Mouse (Mus musculus) limb, embryonic 15.5 days (tissue): ENCODE measurements around the gene Rasip1. TPM values are rescaled to one million over a fixed set of nuclear protein-coding genes. Genes with fewer than 3 reads are reported as not detected.

ENCODE experiments used
- ATAC-seq: fragments of 200-750 bp; cut with Nextera tagmentation; 2 replicates; pipeline ENCODE4 v1.8.0; 2017; ENCODE audit warnings: low read depth, moderate TSS enrichment; ENCODE audit not compliant: insufficient number of reproducible peaks, low FRiP score, low TSS enrichment
- H3K27ac ChIP-seq: fragments of 300-500 bp; sonication (generic); 2 replicates; pipeline ENCODE4 v1.5.1; 2015; ENCODE audit warnings: moderate library complexity, mild to moderate bottlenecking, inconsistent platforms
- H3K27me3 ChIP-seq: fragments of 300-500 bp; sonication (generic); 2 replicates; pipeline ENCODE4 v1.6.1; 2015; ENCODE audit warnings: inconsistent platforms
- H3K36me3 ChIP-seq: fragments of 300-500 bp; sonication (generic); 2 replicates; pipeline ENCODE4 v1.6.1; 2015; ENCODE audit warnings: inconsistent platforms
- H3K4me1 ChIP-seq: fragments of 300-500 bp; sonication (generic); 2 replicates; pipeline ENCODE4 v1.6.1; 2015; ENCODE audit warnings: inconsistent platforms
- H3K4me2 ChIP-seq: fragments of 300-500 bp; sonication (generic); 2 replicates; pipeline ENCODE4 v1.6.1; 2015; ENCODE audit warnings: mild to moderate bottlenecking, inconsistent platforms
- H3K4me3 ChIP-seq: fragments of 300-500 bp; sonication (generic); 2 replicates; pipeline ENCODE4 v1.5.1; 2015; ENCODE audit warnings: mild to moderate bottlenecking, inconsistent platforms
- H3K9ac ChIP-seq: fragments of 300-500 bp; sonication (generic); 2 replicates; pipeline ENCODE4 v1.6.1; 2015; ENCODE audit warnings: inconsistent platforms
- H3K9me3 ChIP-seq: fragments of 300-500 bp; sonication (generic); 2 replicates; pipeline ENCODE4 v1.6.1; 2016; ENCODE audit warnings: inconsistent platforms
- WGBS: fragments of 180-500 bp; shearing (Covaris S2); methylation state at CpG from one replicate; pipeline ENCODE4 v1.1.7; 2015; 5-methylcytosine and 5-hydroxymethylcytosine counted together
- polyA plus RNA-seq: library from polyadenylated mRNA; unstranded; fragments of >200 nt; fragmentation: Nextera tagmentation; extraction: Ambion mirVana; gene quantifications from 2 replicates; pipeline ENCODE4 v1.2.1, GENCODE M21; 2015

Gene Rasip1
- polyA plus RNA-seq, 1 experiment from 2014 or later, result 12.0 TPM

DNA sequence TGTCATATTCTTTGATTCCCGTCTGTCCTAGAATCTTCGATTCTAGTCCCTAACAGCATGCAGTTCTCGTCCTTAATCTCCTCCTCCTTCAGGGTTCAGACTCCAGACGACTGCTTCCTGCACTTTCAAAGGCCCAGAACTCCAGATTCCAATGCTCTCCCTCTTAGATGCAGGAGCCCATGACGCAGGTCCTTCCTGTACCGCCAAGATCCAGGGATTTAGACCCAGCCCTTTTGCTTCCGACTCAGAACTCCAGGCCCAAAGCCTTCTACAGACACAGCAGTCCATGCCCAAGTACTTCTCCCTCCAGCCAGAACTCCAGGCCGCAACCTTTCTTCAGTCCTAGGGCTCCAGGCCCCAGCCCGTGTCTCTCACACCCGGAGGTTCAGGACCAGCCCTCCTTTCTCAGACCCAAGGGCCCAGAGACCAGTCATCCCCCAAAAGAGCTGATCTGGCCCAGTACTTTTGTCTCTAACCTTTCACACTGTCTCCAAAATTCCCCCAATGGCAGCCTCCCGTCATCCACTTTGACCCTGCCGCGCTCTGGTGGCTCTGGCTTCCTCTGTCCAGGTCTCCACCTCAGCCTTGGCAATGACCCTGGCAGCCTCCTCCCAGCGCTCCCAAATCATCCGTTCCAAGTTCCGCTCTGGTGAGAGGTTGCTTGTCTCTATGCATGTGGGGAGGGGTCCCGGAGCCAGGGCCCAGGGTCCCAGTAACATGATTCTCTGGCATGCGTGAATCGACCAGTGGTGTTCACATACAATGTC is 13.1 kb downstream of the Rasip1 start:
- H3K27ac ChIP-seq, result peak overlapping the region; percentile 91
- 0 out of 2 replicates have a peak overlapping the region, but pooled peaks have one; percentile 76 for H3K4me2 ChIP-seq
- WGBS, result 73% methylated on average over 19 of the region's 19 CpGs
- H3K27me3 ChIP-seq, result no peaks in the 10 kb centered on the region
- no peaks in the 10 kb centered on the region for H3K9me3 ChIP-seq
- H3K4me1 ChIP-seq, result peaks cover 66% of the 10 kb centered on the region
- H3K9ac ChIP-seq, result 0 out of 2 replicates have a peak overlapping the region, but pooled peaks have one; percentile 7
- peaks cover 16% of the 10 kb centered on the region for H3K36me3 ChIP-seq
- peak overlapping the region; percentile 45 for H3K4me3 ChIP-seq
- no peak for ATAC-seq

DNA sequence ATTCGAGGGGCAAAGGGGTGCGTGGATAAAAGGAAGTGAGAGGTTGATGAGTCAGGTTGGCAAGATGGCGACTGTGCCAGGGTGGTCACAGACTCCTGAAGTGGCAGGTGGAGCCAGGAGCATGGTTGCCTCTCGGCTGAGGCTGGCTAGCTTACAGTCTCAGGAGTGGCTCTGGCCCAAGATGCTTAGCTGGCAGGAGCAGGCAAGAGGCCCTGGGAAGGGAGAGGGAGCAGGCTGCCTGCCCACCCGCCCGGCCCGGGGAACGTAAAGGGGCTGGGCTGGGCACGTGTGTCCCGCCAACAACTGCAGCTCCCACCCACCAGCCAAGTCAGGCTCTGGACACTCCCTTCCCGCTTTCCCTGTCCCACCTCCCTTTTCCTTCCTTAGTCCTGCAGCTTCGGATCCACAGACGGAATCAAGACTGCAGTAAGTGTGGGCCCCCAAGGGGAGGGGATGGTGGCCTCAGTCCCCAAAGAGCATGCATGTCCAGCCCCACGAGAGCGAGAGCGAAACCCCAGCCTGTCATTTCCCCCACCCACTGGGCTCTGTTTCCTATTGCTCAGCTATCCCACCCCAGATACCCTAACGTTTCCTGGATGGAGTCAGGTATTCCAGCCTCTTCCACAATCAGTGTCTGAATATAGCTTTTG is 14.2 kb downstream of the Rasip1 start:
- Histone ChIP-seq H3K27me3 (no peaks in the 10 kb centered on the region), H3K4me2 (peak overlapping the region; percentile 76), H3K9me3 (no peaks in the 10 kb centered on the region), H3K9ac (peak overlapping the region; percentile 26; the same call in 1 of the 2 replicates), H3K27ac (peak overlapping the region; percentile 91), H3K4me1 (peaks cover 64% of the 10 kb centered on the region), H3K4me3 (peak overlapping the region; percentile 45), H3K36me3 (peaks cover 11% of the 10 kb centered on the region)
- peak; percentile 47; the same call in 1 of the 2 replicates for ATAC-seq
- 39% methylated on average over 15 of the region's 17 CpGs for WGBS

DNA sequence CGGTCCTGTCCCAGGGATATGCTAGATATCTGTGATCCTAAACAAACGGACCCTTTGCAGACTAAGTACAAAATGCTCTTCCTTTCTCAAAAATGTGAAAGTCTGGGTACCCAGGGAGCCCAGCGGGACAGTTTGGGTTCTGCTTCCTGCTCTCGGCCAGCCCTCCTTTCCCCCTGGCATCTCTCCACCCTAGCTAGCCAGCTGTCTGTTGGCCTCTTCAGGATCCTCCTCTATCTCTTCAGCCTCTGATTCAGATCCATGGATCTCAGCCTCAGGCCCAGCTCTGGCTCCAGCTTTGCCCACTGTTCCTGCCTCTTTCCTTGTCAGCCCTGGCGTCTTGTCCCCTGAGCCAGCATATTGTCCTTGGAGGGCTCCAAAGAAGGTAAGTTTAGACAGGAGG is 14.8 kb downstream of the Rasip1 start:
- Histone ChIP-seq H3K9ac (peak overlapping the region; percentile 26; the same call in 1 of the 2 replicates), H3K9me3 (no peaks in the 10 kb centered on the region), H3K4me2 (peak overlapping the region; percentile 76), H3K36me3 (peaks cover 6% of the 10 kb centered on the region), H3K27ac (peak overlapping the region; percentile 91), H3K27me3 (no peaks in the 10 kb centered on the region), H3K4me1 (peaks cover 63% of the 10 kb centered on the region), H3K4me3 (peak overlapping the region; percentile 45)
- no peak for ATAC-seq
- WGBS, result 73% methylated on average over 5 of the region's 5 CpGs

DNA sequence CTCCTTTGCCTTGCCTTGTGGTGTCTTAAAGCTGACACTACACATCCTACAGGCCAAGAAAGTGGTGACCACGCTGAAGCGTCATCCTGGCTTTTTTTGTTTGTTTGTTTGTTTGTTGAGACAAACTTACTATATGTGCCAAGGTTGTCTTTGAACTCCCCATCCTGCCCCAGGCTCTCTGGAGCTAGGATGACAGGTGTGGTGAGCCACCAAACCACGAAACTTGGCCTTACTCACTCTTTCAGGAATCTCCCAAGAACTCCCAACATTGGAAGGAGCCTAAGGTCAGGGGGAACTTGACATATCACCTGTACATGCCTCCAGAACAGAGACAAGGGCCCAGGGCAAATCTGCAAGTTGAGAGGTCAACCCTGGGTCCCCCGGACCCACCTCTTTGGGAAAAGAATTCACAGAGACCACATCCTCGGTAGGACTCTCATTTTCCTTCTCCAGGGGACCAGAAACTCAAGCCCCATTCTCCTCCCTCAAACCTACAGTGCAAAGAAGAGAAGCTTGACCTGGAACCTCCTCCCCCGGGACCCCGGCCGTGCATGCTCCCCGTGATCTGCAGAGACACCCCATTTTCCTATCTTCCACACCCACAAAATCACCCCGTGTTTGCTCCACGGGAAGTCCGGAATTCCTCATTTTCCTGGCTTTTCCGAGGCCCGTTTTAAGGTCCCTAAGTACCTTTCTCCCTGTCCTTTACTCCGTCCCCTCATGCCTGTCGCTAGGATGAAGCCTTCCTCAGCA is 15.4 kb downstream of the Rasip1 start:
- peaks cover 3% of the 10 kb centered on the region; the same call in 1 of the 2 replicates for H3K36me3 ChIP-seq
- 32% methylated on average over 16 of the region's 16 CpGs for WGBS
- peak overlapping the region; percentile 91 for H3K27ac ChIP-seq
- no peaks in the 10 kb centered on the region for H3K27me3 ChIP-seq
- no peak for ATAC-seq
- H3K9me3 ChIP-seq, result no peaks in the 10 kb centered on the region
- H3K4me2 ChIP-seq, result peak overlapping the region; percentile 76
- peaks cover 62% of the 10 kb centered on the region for H3K4me1 ChIP-seq
- H3K9ac ChIP-seq, result peak overlapping the region; percentile 48
- H3K4me3 ChIP-seq, result peak overlapping the region; percentile 45

DNA sequence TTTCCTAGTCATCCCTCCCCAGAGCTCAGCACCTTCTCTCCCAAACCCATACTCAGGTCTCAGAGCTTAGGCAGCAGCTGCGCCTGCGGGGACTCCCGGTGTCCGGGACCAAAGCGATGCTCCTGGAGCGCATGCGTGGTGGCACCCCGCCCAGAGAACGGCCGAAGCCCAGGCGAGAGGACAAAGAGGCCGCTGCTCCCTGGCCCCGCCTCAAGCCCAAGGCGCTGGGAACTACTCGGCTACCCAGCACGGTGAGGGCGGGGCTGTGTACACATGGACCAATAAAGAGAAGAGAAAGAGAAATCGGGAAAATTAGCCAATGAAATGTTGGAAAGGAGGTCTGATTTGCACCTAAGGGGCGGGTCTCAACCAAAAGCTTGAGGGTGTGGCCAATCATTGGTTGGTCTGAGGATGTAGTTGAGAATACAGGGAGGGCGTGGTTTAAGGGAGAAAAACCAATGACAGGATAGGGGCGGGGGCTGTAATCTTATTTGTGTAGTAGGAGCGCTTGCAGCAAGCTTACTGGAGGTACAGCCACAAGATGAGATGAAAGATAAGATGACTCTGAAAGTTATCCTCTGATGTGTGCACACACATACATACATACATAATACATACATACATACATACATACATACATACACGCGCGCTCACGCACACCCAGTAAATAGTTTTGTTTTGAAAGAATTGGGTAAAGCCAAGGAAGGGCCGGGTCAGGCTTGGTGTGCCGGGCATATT is 16.3 kb downstream of the Rasip1 start:
- WGBS, result 2% methylated on average over 28 of the region's 28 CpGs
- no peaks in the 10 kb centered on the region for H3K27me3 ChIP-seq
- H3K36me3 ChIP-seq, result peaks cover 3% of the 10 kb centered on the region; the same call in 1 of the 2 replicates

DNA sequence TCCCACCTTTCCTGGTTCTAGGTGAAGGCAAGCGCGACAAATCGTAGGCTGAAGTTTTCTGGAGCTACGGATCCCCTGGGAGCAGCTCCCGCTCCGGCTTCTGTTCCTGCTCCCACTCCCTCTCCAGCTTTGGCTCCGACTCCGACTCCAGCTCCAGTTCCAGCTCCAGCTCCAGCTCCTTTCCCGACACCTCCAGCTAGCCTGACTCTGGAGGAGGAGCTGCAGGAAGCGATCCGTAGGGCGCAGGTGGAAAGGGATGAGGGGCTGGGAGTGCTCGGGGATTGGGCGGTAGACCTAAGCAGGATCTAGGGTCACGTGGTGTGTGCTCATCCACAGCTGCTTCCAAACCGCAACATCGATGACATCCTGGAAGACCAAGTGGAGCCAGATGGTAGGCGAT is 16.9 kb downstream of the Rasip1 start:
- Histone ChIP-seq H3K36me3 (peaks cover 3% of the 10 kb centered on the region; the same call in 1 of the 2 replicates), H3K27me3 (no peaks in the 10 kb centered on the region), H3K9me3 (no peaks in the 10 kb centered on the region), H3K27ac (peak overlapping the region; percentile 86), H3K4me2 (peak overlapping the region; percentile 76), H3K9ac (no peak overlapping the region), H3K4me1 (peaks cover 55% of the 10 kb centered on the region), H3K4me3 (peak overlapping the region; percentile 45)
- WGBS, result 6% methylated on average over 18 of the region's 18 CpGs
- no peak for ATAC-seq

More for the DNA sequence above, 16.3 kb downstream of the Rasip1 start:
- peak overlapping the region; percentile 91 for H3K27ac ChIP-seq
- peak; percentile 89 for ATAC-seq
- peak overlapping the region; percentile 48 for H3K9ac ChIP-seq
- peak overlapping the region; percentile 45 for H3K4me3 ChIP-seq
- H3K4me1 ChIP-seq, result peaks cover 55% of the 10 kb centered on the region
- H3K4me2 ChIP-seq, result peak overlapping the region; percentile 76
- H3K9me3 ChIP-seq, result no peaks in the 10 kb centered on the region

DNA sequence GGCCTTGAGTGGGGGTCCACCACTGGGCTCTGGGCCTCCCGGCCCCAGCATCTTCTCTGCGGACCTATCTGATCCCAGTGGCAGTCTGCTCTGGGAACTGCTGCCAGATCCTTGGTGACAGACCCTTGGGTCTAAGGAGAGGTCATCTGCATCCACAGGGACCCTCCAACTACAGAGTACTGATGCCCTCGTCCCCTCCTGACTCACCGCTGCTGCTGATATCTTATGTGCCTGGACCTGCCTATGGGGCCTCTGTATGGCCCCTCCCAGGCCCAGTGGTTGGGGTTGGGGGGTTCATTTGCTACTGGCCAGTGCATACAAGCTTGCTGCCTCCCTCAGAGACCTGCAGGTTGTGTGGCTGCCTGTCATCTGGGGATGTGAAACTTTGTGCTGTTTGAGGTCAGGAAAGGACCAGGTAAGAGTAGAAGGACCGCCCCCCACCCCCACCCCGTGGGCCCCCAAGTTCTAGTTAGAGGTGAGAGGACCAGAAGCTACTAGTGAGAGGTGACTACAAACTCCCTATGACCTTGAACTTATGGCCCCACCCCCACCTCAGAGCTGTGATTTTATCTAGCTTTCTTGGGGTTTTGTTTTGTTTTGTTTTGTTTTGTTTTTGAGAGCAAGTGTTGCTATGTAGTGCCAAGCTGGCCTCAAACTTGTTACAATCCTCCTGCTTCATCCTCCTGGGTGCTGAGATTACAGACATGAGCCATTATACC is 17.7 kb downstream of the Rasip1 start:
- peaks cover 49% of the 10 kb centered on the region for H3K4me1 ChIP-seq
- WGBS, result 72% methylated on average over 6 of the region's 6 CpGs
- peak overlapping the region; percentile 86; the same call in 1 of the 2 replicates for H3K27ac ChIP-seq

DNA sequence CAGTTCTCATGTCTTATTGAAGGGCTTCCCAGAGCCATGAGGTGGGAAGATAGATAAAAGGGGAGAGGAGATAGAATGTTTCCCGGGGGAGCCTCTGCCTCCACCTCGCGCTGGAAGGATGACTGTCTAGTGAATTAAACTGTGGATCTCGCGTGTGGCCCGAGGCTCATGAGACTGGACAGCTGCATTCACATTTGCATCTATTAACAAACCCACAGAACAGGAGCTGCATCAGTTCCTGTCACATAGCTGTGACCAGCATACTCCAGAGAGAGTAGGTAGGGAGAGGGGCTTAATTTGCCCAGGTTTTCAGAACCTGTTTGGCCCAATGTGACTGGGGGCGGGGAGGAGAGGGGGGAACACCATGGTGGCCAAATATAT is 18.3 kb downstream of the Rasip1 start:
- no peak overlapping the region for H3K27ac ChIP-seq
- no peak overlapping the region for H3K9ac ChIP-seq
- no peaks in the 10 kb centered on the region for H3K27me3 ChIP-seq
- peaks cover 45% of the 10 kb centered on the region for H3K4me1 ChIP-seq
- 89% methylated on average over 7 of the region's 7 CpGs for WGBS
- no peak overlapping the region for H3K4me2 ChIP-seq
- ATAC-seq, result no peak
- no peak overlapping the region for H3K4me3 ChIP-seq
- H3K36me3 ChIP-seq, result peaks cover 3% of the 10 kb centered on the region; the same call in 1 of the 2 replicates
- no peaks in the 10 kb centered on the region for H3K9me3 ChIP-seq

More for the DNA sequence above, 17.7 kb downstream of the Rasip1 start:
- Histone ChIP-seq H3K36me3 (peaks cover 3% of the 10 kb centered on the region; the same call in 1 of the 2 replicates), H3K4me3 (no peak overlapping the region; the same call in 1 of the 2 replicates), H3K9ac (no peak overlapping the region), H3K27me3 (no peaks in the 10 kb centered on the region), H3K9me3 (no peaks in the 10 kb centered on the region), H3K4me2 (no peak overlapping the region; the same call in 1 of the 2 replicates)
- ATAC-seq, result no peak

DNA sequence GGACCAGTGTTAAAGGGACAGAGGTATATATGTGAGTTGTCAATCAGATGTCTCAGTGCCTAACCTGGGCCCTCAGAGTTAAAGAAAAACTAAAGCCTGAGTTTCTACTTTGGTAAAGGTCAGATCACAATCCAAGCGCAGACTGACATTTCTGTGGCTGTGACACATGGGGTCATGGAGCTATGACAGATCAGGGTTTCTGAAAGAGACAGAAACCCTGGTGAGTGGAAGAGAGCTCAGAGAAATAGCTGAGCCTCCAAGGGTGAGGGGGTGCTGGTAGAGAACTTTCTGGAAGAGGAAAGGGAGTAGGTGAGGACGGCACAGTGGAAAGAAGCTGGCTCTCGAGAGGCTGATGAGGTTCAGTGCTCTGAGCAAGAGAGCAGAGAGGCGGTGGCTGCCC is 19.4 kb downstream of the Rasip1 start:
- H3K4me3 ChIP-seq, result no peak overlapping the region
- 79% methylated on average over 4 of the region's 4 CpGs for WGBS

DNA sequence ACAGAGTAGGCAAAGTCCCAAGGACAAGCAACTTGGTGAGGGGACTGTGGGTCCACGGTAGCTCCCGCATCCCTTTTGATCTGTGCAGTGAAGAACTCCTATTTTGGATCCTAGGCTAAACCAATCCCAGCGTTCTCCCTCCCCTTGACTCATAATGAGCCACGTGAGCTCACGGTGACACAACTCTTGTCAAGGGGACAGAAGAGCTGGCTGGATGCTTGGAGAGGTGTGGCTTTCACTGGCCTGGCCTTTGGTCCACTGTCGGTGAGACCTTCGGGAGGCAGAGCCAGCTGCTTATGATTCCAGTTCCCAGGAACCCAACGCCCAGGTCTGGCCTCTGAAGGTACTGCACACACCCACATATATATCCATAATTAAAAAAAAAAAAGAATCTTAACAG is 22.1 kb downstream of the Rasip1 start:
- WGBS, result 75% methylated on average over 8 of the region's 8 CpGs
- H3K4me1 ChIP-seq, result peaks cover 11% of the 10 kb centered on the region
- no peak overlapping the region for H3K4me2 ChIP-seq
- H3K9me3 ChIP-seq, result no peaks in the 10 kb centered on the region
- H3K4me3 ChIP-seq, result no peak overlapping the region
- H3K36me3 ChIP-seq, result peaks cover 3% of the 10 kb centered on the region; the same call in 1 of the 2 replicates
- no peaks in the 10 kb centered on the region for H3K27me3 ChIP-seq
- no peak overlapping the region for H3K27ac ChIP-seq
- no peak overlapping the region for H3K9ac ChIP-seq
- ATAC-seq, result no peak

More for the DNA sequence above, 19.4 kb downstream of the Rasip1 start:
- Histone ChIP-seq H3K4me2 (no peak overlapping the region), H3K4me1 (peaks cover 34% of the 10 kb centered on the region), H3K27me3 (no peaks in the 10 kb centered on the region), H3K9me3 (no peaks in the 10 kb centered on the region), H3K36me3 (peaks cover 3% of the 10 kb centered on the region; the same call in 1 of the 2 replicates), H3K27ac (no peak overlapping the region), H3K9ac (no peak overlapping the region)
- no peak for ATAC-seq
